Mouse (Mus musculus): ENCODE measurements around the gene Tomm22. TPM values are rescaled to one million over a fixed set of nuclear protein-coding genes. Genes with fewer than 3 reads are reported as not detected.

Tomm22 gene
- polyA plus RNA-seq, 1 experiment from 2014 or later: 272 TPM

GRCm38 (mm10) chr15:79687646-79688267 is 17.1 kb downstream of the Tomm22 start, which contains the start of gene Josd1:
Gene Josd1, minus strand, starts transcription at chr15:79687919.
- ATAC-seq: peak; percentile 79
- H3K36me3 ChIP-seq: no peaks in the 10 kb centered on the region
- WGBS: under 1% methylated on average over 72 of the region's 72 CpGs
- H3K4me1 ChIP-seq (replicated peaks): peaks cover 52% of the 10 kb centered on the region
- H3K9me3 ChIP-seq: no peaks in the 10 kb centered on the region
- peak within 1 kb of the TSS; percentile 96 for H3K4me3 ChIP-seq (replicated peaks)
- H3K9ac ChIP-seq: peak within 1 kb of the TSS; percentile 91
- H3K27me3 ChIP-seq (replicated peaks): no peaks in the 10 kb centered on the region
- H3K4me2 ChIP-seq (replicated peaks): peak within 1 kb of the TSS; percentile 75
- peak within 1 kb of the TSS; percentile 96 for H3K27ac ChIP-seq

GRCm38 (mm10) chr15:79688268-79688956 is 17.8 kb downstream of the Tomm22 start:
- Histone ChIP-seq H3K27me3 (replicated peaks) (no peaks in the 10 kb centered on the region), H3K27ac (peak overlapping the region; percentile 96), H3K4me1 (replicated peaks) (peaks cover 46% of the 10 kb centered on the region), H3K4me2 (replicated peaks) (peak overlapping the region; percentile 75), H3K4me3 (replicated peaks) (peak overlapping the region; percentile 96), H3K9ac (peak overlapping the region; percentile 91), H3K9me3 (no peaks in the 10 kb centered on the region), H3K36me3 (no peaks in the 10 kb centered on the region)
- WGBS: 5% methylated on average over 8 of the region's 8 CpGs
- ATAC-seq: no peak

GRCm38 (mm10) chr15:79689662-79690425 is 19.2 kb downstream of the Tomm22 start:
- H3K4me1 ChIP-seq (replicated peaks): peaks cover 34% of the 10 kb centered on the region
- no peak for ATAC-seq
- H3K9ac ChIP-seq: peak overlapping the region; percentile 31; the same call in 1 of the 2 replicates
- H3K4me3 ChIP-seq (replicated peaks): peak overlapping the region; percentile 92
- H3K9me3 ChIP-seq: no peaks in the 10 kb centered on the region
- H3K27me3 ChIP-seq (replicated peaks): no peaks in the 10 kb centered on the region
- 10% methylated on average over 24 of the region's 24 CpGs for WGBS
- H3K4me2 ChIP-seq (replicated peaks): peak overlapping the region; percentile 80
- no peaks in the 10 kb centered on the region for H3K36me3 ChIP-seq
- H3K27ac ChIP-seq: peak overlapping the region; percentile 34; the same call in 1 of the 2 replicates

GRCm38 (mm10) chr15:79690426-79691022 is 19.9 kb downstream of the Tomm22 start, which contains the start of gene Gtpbp1:
Gene Gtpbp1, plus strand, starts transcription at chr15:79690845.
- H3K9me3 ChIP-seq: no peaks in the 10 kb centered on the region
- peaks cover 27% of the 10 kb centered on the region for H3K4me1 ChIP-seq (replicated peaks)
- H3K27me3 ChIP-seq (replicated peaks): no peaks in the 10 kb centered on the region
- peak within 1 kb of the TSS; percentile 92 for H3K9ac ChIP-seq
- peak within 1 kb of the TSS; percentile 82 for H3K27ac ChIP-seq
- ATAC-seq: peak; percentile 94
- H3K4me2 ChIP-seq (replicated peaks): peak within 1 kb of the TSS; percentile 94
- WGBS: under 1% methylated on average over 45 of the region's 45 CpGs
- peak within 1 kb of the TSS; percentile 92 for H3K4me3 ChIP-seq (replicated peaks)
- no peaks in the 10 kb centered on the region for H3K36me3 ChIP-seq

GRCm38 (mm10) chr15:79691023-79691508 is 20.4 kb downstream of the Tomm22 start:
- Histone ChIP-seq H3K27me3 (replicated peaks) (no peaks in the 10 kb centered on the region), H3K36me3 (no peaks in the 10 kb centered on the region), H3K4me2 (replicated peaks) (peak overlapping the region; percentile 94), H3K9ac (peak overlapping the region; percentile 92), H3K4me3 (replicated peaks) (peak overlapping the region; percentile 92), H3K4me1 (replicated peaks) (peaks cover 22% of the 10 kb centered on the region), H3K27ac (peak overlapping the region; percentile 82), H3K9me3 (no peaks in the 10 kb centered on the region)
- WGBS: under 1% methylated on average over 49 of the region's 53 CpGs
- peak; percentile 16 for ATAC-seq

- Histone ChIP-seq H3K4me1 (replicated peaks) (peaks cover 28% of the 10 kb centered on the region), H3K4me3 (replicated peaks) (no peak overlapping the region), H3K36me3 (no peaks in the 10 kb centered on the region), H3K27ac (no peak overlapping the region), H3K27me3 (replicated peaks) (no peaks in the 10 kb centered on the region), H3K9me3 (no peaks in the 10 kb centered on the region), H3K4me2 (replicated peaks) (peak overlapping the region; percentile 94; the same call in 1 of the 2 replicates), H3K9ac (no peak overlapping the region)
- ATAC-seq: no peak
- 67% methylated on average over 5 of the region's 5 CpGs for WGBS
Measured at GRCm38 (mm10) chr15:79692334-79692733, 21.7 kb downstream of the Tomm22 start.

GRCm38 (mm10) chr15:79693740-79694139 is 23.1 kb downstream of the Tomm22 start:
- no peak overlapping the region for H3K27ac ChIP-seq
- H3K9ac ChIP-seq: no peak overlapping the region
- ATAC-seq: no peak
- H3K4me2 ChIP-seq (replicated peaks): no peak overlapping the region
- no peak overlapping the region for H3K4me3 ChIP-seq (replicated peaks)
- no peaks in the 10 kb centered on the region for H3K27me3 ChIP-seq (replicated peaks)
- no peaks in the 10 kb centered on the region for H3K36me3 ChIP-seq
- WGBS: 65% methylated on average over 11 of the region's 11 CpGs
- H3K9me3 ChIP-seq: no peaks in the 10 kb centered on the region
- H3K4me1 ChIP-seq (replicated peaks): peaks cover 27% of the 10 kb centered on the region

GRCm38 (mm10) chr15:79694512-79694911 is 23.9 kb downstream of the Tomm22 start:
- H3K4me3 ChIP-seq (replicated peaks): no peak overlapping the region
- peaks cover 27% of the 10 kb centered on the region for H3K4me1 ChIP-seq (replicated peaks)
- no peaks in the 10 kb centered on the region; the same call in 1 of the 2 replicates for H3K36me3 ChIP-seq
- WGBS: 89% methylated on average over 4 of the region's 4 CpGs
- no peak for ATAC-seq
- H3K9me3 ChIP-seq: no peaks in the 10 kb centered on the region
- H3K4me2 ChIP-seq (replicated peaks): no peak overlapping the region
- H3K27me3 ChIP-seq (replicated peaks): no peaks in the 10 kb centered on the region
- H3K9ac ChIP-seq: no peak overlapping the region
- H3K27ac ChIP-seq: no peak overlapping the region

GRCm38 (mm10) chr15:79695516-79695915 is 24.9 kb downstream of the Tomm22 start:
- peaks cover 27% of the 10 kb centered on the region for H3K4me1 ChIP-seq (replicated peaks)
- no peaks in the 10 kb centered on the region for H3K9me3 ChIP-seq
- 40% methylated on average over 3 of the region's 3 CpGs for WGBS
- H3K9ac ChIP-seq: no peak overlapping the region
- H3K27ac ChIP-seq: no peak overlapping the region
- H3K27me3 ChIP-seq (replicated peaks): no peaks in the 10 kb centered on the region
- no peaks in the 10 kb centered on the region; the same call in 1 of the 2 replicates for H3K36me3 ChIP-seq
- ATAC-seq: no peak
- H3K4me3 ChIP-seq (replicated peaks): no peak overlapping the region
- H3K4me2 ChIP-seq (replicated peaks): no peak overlapping the region

- peaks cover 27% of the 10 kb centered on the region for H3K4me1 ChIP-seq (replicated peaks)
- no peak for ATAC-seq
- H3K9me3 ChIP-seq: no peaks in the 10 kb centered on the region
- no peaks in the 10 kb centered on the region for H3K27me3 ChIP-seq (replicated peaks)
- H3K4me3 ChIP-seq (replicated peaks): no peak overlapping the region
- no peak overlapping the region for H3K9ac ChIP-seq
- H3K4me2 ChIP-seq (replicated peaks): no peak overlapping the region
- H3K27ac ChIP-seq: 0 out of 2 replicates have a peak overlapping the region, but pooled peaks have one; percentile 9
- H3K36me3 ChIP-seq: no peaks in the 10 kb centered on the region; the same call in 1 of the 2 replicates
- WGBS: 95% methylated on average over 2 of the region's 2 CpGs
Measured at GRCm38 (mm10) chr15:79696508-79696907, 25.8 kb downstream of the Tomm22 start.

- Histone ChIP-seq H3K9me3 (no peaks in the 10 kb centered on the region), H3K4me3 (replicated peaks) (no peak overlapping the region), H3K4me2 (replicated peaks) (no peak overlapping the region), H3K36me3 (no peaks in the 10 kb centered on the region; the same call in 1 of the 2 replicates), H3K27me3 (replicated peaks) (no peaks in the 10 kb centered on the region), H3K4me1 (replicated peaks) (peaks cover 22% of the 10 kb centered on the region), H3K9ac (no peak overlapping the region), H3K27ac (no peak overlapping the region)
- WGBS: 78% methylated on average over 6 of the region's 6 CpGs
- no peak for ATAC-seq
Measured at GRCm38 (mm10) chr15:79697011-79697410, 26.4 kb downstream of the Tomm22 start.
